Mouse (Mus musculus) lung, embryonic 15.5 days (tissue): ENCODE measurements around the gene Mmgt2. TPM values are rescaled to one million over a fixed set of nuclear protein-coding genes. Genes with fewer than 3 reads are reported as not detected.

Source experiments
- ATAC-seq: fragments of 200-750 bp; cut with Nextera tagmentation; 2 replicates; pipeline ENCODE4 v1.8.0; 2017; ENCODE audit warnings: moderate number of reproducible peaks, borderline replicate concordance; ENCODE audit not compliant: low FRiP score, low TSS enrichment; ENCODE audit errors: extremely low read depth
- H3K27ac ChIP-seq: fragments of 300-500 bp; sonication (generic); 2 replicates; pipeline ENCODE4 v1.5.1; 2015; ENCODE audit warnings: moderate library complexity, mild to moderate bottlenecking, inconsistent platforms
- H3K27me3 ChIP-seq: fragments of 300-500 bp; sonication (generic); 2 replicates; pipeline ENCODE4 v1.6.1; 2015; ENCODE audit warnings: inconsistent platforms
- H3K36me3 ChIP-seq: fragments of 300-500 bp; sonication (generic); 2 replicates; pipeline ENCODE4 v1.6.1; 2015; ENCODE audit warnings: inconsistent platforms
- H3K4me1 ChIP-seq: fragments of 300-500 bp; sonication (generic); 2 replicates; pipeline ENCODE4 v1.6.1; 2015; ENCODE audit warnings: inconsistent platforms
- H3K4me2 ChIP-seq: fragments of 300-500 bp; sonication (generic); 2 replicates; pipeline ENCODE4 v1.6.1; 2015; ENCODE audit warnings: inconsistent platforms, mild to moderate bottlenecking, moderate library complexity
- H3K4me3 ChIP-seq: fragments of 300-500 bp; sonication (generic); 2 replicates; pipeline ENCODE4 v1.5.1; 2015; ENCODE audit warnings: mild to moderate bottlenecking, inconsistent platforms
- H3K9ac ChIP-seq: fragments of 300-500 bp; sonication (generic); 2 replicates; pipeline ENCODE4 v1.6.1; 2015; ENCODE audit warnings: inconsistent platforms
- H3K9me3 ChIP-seq: fragments of 300-500 bp; sonication (generic); 2 replicates; pipeline ENCODE4 v1.6.1; 2016; ENCODE audit warnings: inconsistent platforms
- WGBS: fragments of 180-500 bp; shearing (Covaris S2); methylation state at CpG from one replicate; pipeline ENCODE4 v1.1.7; 2015; 5-methylcytosine and 5-hydroxymethylcytosine counted together
- polyA plus RNA-seq: library from polyadenylated mRNA; unstranded; fragments of >200 nt; fragmentation: Nextera tagmentation; extraction: Ambion mirVana; gene quantifications from 2 replicates; pipeline ENCODE4 v1.2.1, GENCODE M21; 2015

Mmgt2 gene
- polyA plus RNA-seq, 1 experiment from 2014 or later = 40.9 TPM

DNA sequence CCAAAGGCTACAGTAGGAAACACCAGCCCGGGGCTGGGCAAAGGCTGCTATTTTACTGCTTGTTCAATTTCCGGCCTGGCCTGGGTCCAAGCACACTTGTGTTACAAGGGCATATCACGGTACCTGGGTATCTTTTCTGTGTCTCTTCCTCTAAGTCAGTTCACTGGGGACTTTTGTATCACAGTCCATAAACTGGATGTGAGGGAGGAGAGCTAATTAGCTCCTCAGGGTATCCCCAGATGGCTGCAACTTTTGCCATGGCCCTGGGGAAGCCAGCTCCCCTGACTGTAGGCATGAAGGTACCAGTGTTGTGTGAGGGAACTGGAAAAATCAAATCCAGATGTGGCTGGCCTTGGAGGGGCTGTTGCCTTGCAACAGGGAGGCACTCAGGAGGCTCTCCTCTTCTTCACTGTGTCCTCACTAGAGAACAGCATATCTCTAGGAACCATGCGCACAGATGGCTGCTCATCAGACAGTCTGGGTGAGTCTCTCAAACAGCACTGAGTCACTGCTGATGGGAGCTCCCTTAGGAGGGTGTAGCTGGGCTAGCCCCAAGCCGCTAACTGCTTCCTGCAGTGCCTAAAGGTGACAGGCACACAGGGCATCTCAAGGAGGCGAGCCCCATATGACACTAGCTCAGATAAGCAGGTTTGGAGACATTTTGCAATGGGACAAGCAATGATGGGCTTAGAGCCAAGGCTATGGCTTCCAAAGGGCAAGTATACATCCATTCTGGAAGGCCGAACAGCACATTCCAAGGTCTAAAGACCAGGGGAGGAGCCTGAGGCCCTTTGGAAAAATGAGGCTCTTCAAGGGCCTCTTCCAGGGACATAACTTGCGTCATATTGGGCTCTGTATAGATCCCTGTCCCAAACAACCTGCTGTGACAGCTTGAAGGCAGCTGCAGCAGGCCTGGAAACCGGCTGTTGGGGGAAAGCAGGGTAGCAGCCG is 23.8 kb upstream of the Mmgt2 start:
- no peaks in the 10 kb centered on the region for H3K9me3 ChIP-seq
- H3K4me2 ChIP-seq = no peak overlapping the region
- H3K27me3 ChIP-seq = no peaks in the 10 kb centered on the region
- 45% methylated on average over 10 of the region's 10 CpGs for WGBS
- peak; percentile 71 for ATAC-seq
- H3K27ac ChIP-seq = peak overlapping the region; percentile 44; the same call in 1 of the 2 replicates
- H3K36me3 ChIP-seq = peaks cover 4% of the 10 kb centered on the region; the same call in 1 of the 2 replicates
- H3K4me1 ChIP-seq = peaks cover 39% of the 10 kb centered on the region
- no peak overlapping the region for H3K4me3 ChIP-seq
- no peak overlapping the region for H3K9ac ChIP-seq

DNA sequence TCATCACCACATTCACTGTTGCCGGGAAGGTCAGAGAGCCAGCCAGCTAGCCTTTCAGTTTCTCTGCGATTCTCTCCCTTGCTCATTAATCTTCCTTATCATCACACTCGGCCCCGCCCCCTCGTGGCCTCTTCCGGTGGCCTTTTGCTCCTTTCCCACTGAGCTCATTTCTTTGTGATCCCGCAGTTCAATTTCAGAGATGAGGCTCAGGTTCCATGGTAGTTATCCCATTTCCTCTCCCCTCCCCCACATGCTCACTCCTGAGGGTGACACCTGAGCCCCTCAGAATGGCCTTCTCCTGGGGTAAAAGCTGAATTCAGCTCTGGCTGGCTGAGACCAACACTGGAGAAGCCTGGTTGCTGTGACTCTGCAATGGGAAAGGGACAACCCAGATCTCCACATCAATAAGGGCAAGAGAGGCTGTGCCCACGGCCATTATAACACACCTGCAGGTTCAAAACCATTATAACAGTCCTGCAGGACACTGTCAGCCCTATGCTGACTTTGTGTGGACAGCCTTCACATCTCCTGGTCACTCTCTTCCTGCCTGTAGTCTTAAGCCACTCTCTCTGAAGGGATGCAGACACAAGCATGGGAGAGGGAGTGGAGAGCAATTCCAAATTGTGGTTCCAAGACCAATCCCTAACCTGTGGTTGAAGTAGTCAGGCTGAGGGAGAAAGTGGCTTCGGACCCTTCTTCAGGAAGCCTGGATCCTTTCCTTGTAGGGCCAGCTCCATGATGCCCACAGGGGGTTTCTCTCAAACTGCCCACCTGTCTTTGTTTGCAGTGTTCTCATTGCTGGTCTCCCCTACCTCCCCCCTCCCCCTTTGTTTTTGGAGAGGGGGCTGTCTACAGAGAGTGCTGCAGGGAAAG is 18.9 kb upstream of the Mmgt2 start:
- Histone ChIP-seq H3K9me3 (no peaks in the 10 kb centered on the region), H3K9ac (no peak overlapping the region), H3K27me3 (no peaks in the 10 kb centered on the region), H3K36me3 (no peaks in the 10 kb centered on the region), H3K27ac (0 out of 2 replicates have a peak overlapping the region, but pooled peaks have one; percentile 18), H3K4me2 (no peak overlapping the region), H3K4me3 (no peak overlapping the region), H3K4me1 (peaks cover 47% of the 10 kb centered on the region)
- WGBS = 7% methylated on average over 9 of the region's 9 CpGs
- no peak for ATAC-seq

DNA sequence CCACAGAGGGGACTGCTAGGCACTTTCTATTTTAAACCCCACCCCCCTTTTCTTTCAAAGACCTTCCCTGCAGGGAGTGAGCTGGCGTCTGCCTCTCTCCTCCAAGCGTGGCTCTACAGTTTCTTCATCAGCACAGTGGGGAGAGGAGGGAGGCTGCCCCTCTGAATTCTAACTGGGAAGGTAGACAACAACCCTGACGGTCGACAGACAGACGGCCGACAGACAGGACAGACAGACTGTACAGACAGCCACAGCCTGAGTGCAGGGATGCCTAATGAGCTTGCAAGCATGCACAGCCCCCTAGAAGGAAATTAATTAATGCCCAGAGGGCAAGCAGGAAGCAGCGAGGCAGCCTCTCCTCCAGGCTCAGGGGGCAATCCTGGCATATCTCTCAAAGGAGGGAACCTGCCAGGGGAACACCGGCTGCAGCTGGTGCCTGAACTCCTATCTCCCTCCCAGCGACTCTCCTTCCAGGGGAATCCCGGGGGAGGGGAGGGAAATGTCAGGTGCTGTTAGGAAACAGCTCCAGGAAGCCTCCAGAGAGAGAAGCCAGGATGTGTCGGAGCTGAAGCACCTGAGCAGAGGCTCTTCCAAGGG is 18.1 kb upstream of the Mmgt2 start:
- Histone ChIP-seq H3K4me2 (peak overlapping the region; percentile 1; the same call in 1 of the 2 replicates), H3K27me3 (no peaks in the 10 kb centered on the region), H3K4me3 (no peak overlapping the region), H3K9ac (no peak overlapping the region), H3K36me3 (no peaks in the 10 kb centered on the region), H3K9me3 (no peaks in the 10 kb centered on the region), H3K27ac (0 out of 2 replicates have a peak overlapping the region, but pooled peaks have one; percentile 18), H3K4me1 (peaks cover 40% of the 10 kb centered on the region)
- 3% methylated on average over 11 of the region's 11 CpGs for WGBS
- ATAC-seq = no peak

DNA sequence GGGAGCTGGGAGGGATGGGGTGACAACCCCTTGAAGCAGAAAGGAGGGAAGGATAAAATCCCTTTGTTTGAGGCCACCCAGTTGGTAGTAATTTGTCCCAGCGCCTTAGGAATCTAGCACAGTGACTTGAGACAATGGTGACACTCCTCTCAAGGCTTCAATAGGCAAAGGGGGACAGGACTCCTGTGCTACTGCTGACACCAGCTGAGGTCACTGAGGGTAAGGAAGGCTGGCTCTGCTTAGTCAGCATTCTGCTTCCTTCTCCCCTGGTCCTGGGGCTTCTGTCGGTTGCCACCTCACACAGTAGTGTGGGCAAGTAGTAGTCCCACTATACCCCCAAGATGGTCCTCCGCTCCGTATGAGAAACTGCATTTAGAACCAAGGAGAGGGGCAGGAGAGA is 17.3 kb upstream of the Mmgt2 start:
- peaks cover 40% of the 10 kb centered on the region for H3K4me1 ChIP-seq
- ATAC-seq = no peak
- no peaks in the 10 kb centered on the region for H3K36me3 ChIP-seq
- H3K27me3 ChIP-seq = no peaks in the 10 kb centered on the region
- no peak overlapping the region for H3K27ac ChIP-seq
- no peak overlapping the region for H3K4me3 ChIP-seq
- no peak overlapping the region for H3K4me2 ChIP-seq
- 63% methylated on average over 4 of the region's 4 CpGs for WGBS
- H3K9me3 ChIP-seq = no peaks in the 10 kb centered on the region
- H3K9ac ChIP-seq = no peak overlapping the region

DNA sequence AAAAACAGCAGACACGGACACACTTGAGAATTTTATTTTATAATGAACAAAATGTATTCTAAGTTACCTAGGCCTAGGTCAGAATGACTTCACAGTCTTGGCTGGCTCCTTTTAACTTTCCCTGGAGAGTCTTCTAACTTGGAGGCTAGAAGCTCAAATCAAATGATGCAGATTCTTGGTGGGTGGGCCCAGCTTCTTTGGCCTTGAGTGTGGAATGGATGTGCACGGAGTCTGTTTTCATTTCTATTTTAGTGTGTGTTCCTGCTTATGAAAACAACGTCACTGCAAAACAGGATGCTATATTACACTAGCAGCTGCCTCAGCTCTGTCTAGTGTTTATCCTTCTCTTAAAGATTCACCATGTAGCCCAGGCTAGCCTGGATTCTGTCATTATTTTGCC is 13.1 kb upstream of the Mmgt2 start:
- Histone ChIP-seq H3K4me3 (no peak overlapping the region), H3K36me3 (no peaks in the 10 kb centered on the region), H3K9me3 (no peaks in the 10 kb centered on the region), H3K4me2 (no peak overlapping the region), H3K27ac (no peak overlapping the region), H3K27me3 (no peaks in the 10 kb centered on the region), H3K9ac (no peak overlapping the region), H3K4me1 (peaks cover 29% of the 10 kb centered on the region)
- WGBS = 57% methylated on average over 3 of the region's 3 CpGs
- no peak for ATAC-seq

DNA sequence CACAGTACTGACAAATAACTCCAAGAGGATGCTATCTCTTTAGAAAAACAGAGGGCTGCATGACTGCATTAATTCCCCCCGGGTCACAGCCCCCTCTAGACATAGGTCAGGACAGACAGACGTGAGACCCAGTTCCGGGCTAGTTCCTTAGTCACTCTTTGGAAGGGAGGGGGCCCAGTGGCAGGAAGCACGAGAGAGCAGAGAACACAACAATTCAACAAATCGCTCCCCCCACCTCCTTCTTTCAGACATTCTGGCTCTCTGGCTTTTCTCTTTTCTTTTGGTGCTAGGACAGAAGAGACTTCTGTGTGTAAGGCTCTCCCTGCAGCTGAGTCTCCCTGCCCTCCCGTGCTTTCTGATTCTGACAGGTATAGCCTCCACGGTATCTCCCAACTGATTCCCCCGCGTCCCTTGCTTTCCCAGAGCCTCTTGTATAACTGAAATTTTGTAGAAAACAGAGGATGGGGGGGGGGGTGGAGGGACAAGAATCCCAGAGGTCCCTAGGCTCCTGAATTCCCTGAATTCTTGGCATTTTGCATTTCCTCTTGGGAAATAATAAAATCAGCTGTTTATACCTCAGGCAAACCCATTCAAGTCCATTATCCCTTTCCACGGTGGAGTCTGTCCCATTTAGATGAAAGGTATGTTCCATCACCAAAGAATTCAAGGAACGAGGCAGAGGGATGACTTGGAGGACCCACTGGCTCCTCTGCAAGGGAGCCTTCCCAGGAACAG is 12.2 kb upstream of the Mmgt2 start:
- no peaks in the 10 kb centered on the region for H3K9me3 ChIP-seq
- H3K27me3 ChIP-seq = no peaks in the 10 kb centered on the region
- no peak overlapping the region for H3K4me3 ChIP-seq
- H3K27ac ChIP-seq = peak overlapping the region; percentile 44; the same call in 1 of the 2 replicates
- no peak overlapping the region for H3K4me2 ChIP-seq
- WGBS = 56% methylated on average over 11 of the region's 11 CpGs
- no peak for ATAC-seq
- H3K36me3 ChIP-seq = no peaks in the 10 kb centered on the region
- no peak overlapping the region for H3K9ac ChIP-seq
- peaks cover 21% of the 10 kb centered on the region for H3K4me1 ChIP-seq

DNA sequence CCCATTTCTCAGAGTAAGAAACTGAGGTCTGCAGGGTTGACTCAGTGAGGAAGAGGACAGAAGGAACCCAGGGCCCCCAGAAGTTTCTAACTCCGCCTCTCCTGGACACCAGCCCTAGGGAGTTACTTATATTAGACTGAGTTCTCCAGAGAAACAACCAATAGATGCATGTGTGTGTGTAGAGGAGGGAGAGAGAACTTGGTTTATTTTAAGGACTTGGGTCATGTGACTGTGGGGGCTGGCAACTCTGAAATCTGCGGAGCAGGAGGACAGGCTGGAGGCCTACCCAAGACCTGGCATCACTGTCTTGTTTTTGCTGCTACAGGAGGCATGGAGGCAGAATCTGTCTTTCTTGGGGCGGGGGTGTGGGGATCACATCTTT is 11.6 kb upstream of the Mmgt2 start:
- H3K4me2 ChIP-seq = no peak overlapping the region
- no peaks in the 10 kb centered on the region for H3K27me3 ChIP-seq
- no peak overlapping the region for H3K4me3 ChIP-seq
- ATAC-seq = peak; percentile 67; the same call in 1 of the 2 replicates
- no peaks in the 10 kb centered on the region for H3K36me3 ChIP-seq
- no peak overlapping the region for H3K27ac ChIP-seq
- H3K4me1 ChIP-seq = peaks cover 26% of the 10 kb centered on the region
- no peak overlapping the region for H3K9ac ChIP-seq
- H3K9me3 ChIP-seq = no peaks in the 10 kb centered on the region
- 62% methylated on average over 3 of the region's 3 CpGs for whole genome bisulfite sequencing

DNA sequence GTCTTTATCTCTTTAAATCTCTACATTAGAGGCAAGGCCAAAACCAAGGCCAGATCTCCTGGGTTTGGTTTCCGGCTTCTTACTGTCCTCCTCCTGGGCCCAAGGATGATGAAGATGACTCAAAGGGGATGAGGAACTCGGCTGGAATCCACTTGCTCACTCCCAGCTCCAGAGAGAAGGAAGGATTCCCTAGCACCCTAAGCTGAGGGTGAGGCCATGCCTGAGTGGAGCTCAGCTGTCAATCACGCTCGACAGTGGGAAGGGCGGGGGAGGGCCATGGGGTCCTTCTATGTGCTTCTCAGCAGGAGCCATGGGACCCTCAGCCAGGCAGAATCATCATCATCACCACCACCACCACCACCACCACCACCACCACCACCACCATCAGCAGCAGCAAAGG is 11.1 kb upstream of the Mmgt2 start:
- no peak for ATAC-seq
- 85% methylated on average over 5 of the region's 5 CpGs for WGBS

DNA sequence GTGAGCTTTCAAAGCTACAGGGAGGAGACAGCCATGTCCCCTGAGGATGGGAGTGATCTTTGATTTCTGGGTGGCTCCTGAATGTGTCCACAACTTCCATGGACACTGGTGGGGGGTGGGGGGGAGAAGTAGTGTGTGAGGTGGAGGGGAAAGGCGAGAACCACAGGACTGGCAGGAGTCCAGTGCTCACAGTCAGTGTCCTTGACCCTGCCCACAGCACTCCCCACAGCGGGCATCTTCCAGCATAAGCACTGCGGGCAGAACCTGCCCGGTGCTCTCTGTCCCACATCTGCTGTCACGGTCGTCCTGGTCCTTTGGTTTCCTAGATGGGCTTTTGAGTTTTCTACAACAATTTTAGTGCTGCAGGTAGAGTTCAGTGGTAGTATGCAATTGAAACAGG is 10.7 kb upstream of the Mmgt2 start:
- Histone ChIP-seq H3K4me1 (peaks cover 36% of the 10 kb centered on the region), H3K36me3 (no peaks in the 10 kb centered on the region), H3K27me3 (no peaks in the 10 kb centered on the region), H3K27ac (no peak overlapping the region), H3K9ac (no peak overlapping the region), H3K9me3 (no peaks in the 10 kb centered on the region), H3K4me2 (no peak overlapping the region), H3K4me3 (no peak overlapping the region)
- ATAC-seq = no peak
- 81% methylated on average over 6 of the region's 6 CpGs for WGBS

More for the DNA sequence above, 11.1 kb upstream of the Mmgt2 start:
- peaks cover 32% of the 10 kb centered on the region for H3K4me1 ChIP-seq
- H3K9ac ChIP-seq = no peak overlapping the region
- H3K9me3 ChIP-seq = no peaks in the 10 kb centered on the region
- H3K36me3 ChIP-seq = no peaks in the 10 kb centered on the region
- no peaks in the 10 kb centered on the region for H3K27me3 ChIP-seq
- no peak overlapping the region for H3K4me3 ChIP-seq
- H3K4me2 ChIP-seq = no peak overlapping the region
- no peak overlapping the region for H3K27ac ChIP-seq

DNA sequence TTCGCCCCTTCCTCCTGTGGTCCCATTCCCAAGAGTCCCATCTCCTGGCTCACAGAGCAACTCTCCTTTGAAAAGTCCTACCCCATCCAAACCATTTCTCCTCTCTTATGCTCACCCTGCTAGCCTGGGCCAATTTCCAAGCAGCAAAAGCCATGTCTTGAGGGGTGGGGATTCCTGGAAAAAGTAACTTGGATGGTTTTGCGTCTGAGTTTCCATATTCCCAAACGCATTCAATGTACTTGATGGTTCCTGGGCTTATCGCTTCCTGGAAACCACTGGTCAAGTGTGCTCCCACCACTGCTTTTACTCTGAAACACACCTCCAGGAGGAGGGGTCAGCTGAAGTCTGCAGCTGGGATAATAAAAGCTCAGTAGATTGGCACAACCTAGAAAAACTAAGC is 10.1 kb upstream of the Mmgt2 start:
- H3K9me3 ChIP-seq = no peaks in the 10 kb centered on the region
- ATAC-seq = no peak
- 73% methylated on average over 4 of the region's 4 CpGs for WGBS
- H3K27me3 ChIP-seq = no peaks in the 10 kb centered on the region
- H3K9ac ChIP-seq = no peak overlapping the region
- peaks cover 42% of the 10 kb centered on the region for H3K4me1 ChIP-seq
- no peak overlapping the region for H3K27ac ChIP-seq
- no peak overlapping the region for H3K4me3 ChIP-seq
- H3K4me2 ChIP-seq = no peak overlapping the region
- H3K36me3 ChIP-seq = no peaks in the 10 kb centered on the region

DNA sequence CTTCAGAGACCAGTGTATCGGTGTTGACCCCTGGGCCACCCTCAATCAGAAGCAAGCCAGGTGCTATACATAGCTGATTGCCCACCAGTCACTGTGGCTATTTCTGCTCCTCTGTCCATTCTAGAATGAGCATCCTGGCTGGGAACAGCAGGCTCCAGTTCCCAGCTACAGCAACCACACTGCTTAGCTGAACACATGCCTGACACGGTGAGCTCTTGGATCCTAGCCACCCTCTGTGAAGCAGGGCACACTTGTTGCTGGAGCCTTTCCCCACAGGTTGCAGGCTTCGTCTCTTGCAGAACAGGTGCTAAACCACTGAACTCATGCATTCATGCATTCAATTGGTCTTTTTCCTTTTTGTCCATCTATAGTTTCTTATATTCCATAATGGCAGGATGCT is 8.1 kb upstream of the Mmgt2 start:
- ATAC-seq = no peak
- Histone ChIP-seq H3K36me3 (no peaks in the 10 kb centered on the region), H3K27me3 (no peaks in the 10 kb centered on the region), H3K4me1 (peaks cover 61% of the 10 kb centered on the region), H3K27ac (no peak overlapping the region), H3K9me3 (no peaks in the 10 kb centered on the region), H3K4me3 (no peak overlapping the region), H3K4me2 (no peak overlapping the region), H3K9ac (no peak overlapping the region)
- 68% methylated on average over 3 of the region's 3 CpGs for WGBS
